Mouse (Mus musculus): ENCODE results near the gene Slc25a45.

DNA sequence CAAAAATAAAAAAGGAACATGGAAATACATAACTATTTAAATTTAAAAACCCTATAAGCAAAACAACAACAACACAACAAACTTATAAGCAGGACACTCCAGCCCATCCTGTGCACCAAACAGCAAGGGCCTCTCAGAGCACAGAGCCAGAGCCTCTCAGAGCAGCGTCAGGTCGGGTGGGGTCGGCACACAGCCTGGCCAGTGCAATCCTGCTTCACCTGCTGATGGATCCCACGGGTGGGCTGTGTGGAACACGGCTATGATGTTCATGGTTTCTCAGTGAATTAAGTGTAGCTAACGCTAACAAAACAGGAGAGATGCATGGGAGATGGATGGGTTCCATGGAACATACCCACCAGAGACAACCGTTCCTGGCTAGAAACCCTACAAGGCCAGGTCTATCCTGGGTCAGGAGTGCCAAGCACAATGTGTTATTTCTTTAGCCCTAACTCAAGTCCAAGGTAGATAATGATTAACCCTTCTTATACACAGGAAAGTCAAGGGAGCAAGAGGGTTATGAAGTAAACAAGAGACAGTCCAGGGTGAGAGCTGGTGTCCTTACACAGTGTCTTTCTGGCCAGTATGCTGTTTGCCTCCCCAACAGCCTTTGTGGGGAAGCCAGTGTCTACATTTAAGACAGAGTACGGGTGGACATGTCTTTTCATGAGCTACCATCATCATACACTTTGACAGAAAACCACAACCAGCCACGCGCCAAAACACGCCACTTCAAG, 46.2 kb upstream of the Slc25a45 start:
- TF ChIP-seq EP300 (IDR thresholded peaks at IDR 0.05; ENCODE audit: insufficient read depth, low read depth, low read length) (no peak), POLR2A (IDR thresholded peaks at IDR 0.05; ENCODE audit: insufficient read depth, low read length) (no peak), CTCF (IDR thresholded peaks at IDR 0.05; ENCODE audit: low read depth, low read length) (no peak)
